ENCODE assay signal across 11 mouse cellular contexts in genomic region chr9:49206331-49206730, GRCm38 (mm10). TPM values are rescaled to one million over a fixed set of nuclear protein-coding genes. Genes with fewer than 3 reads are reported as not detected.
DNase-seq lines count a peak whose midpoint lies in the region; ATAC-seq and TF ChIP-seq lines count a peak whose summit lies in the region.
"Had no signal": no experiment of that assay in that cellular context is flagged by ENCODE, and none has a peak within 500 bp of the region (broad histone marks: within the 10 kb centered on the region; RNA-seq: fewer than 3 reads in every experiment).

No protein-coding gene starts in this region.

- H3K4me2 ChIP-seq in embryonic facial prominence, embryonic 13.5 days: peak overlapping the region; percentile 49
- H3K4me2 ChIP-seq in limb, embryonic 14.5 days (replicated peaks; ENCODE audit: low read depth, low read length, severe bottlenecking): peak overlapping the region; percentile 38

- no peak for TF ChIP-seq POLR2A in limb, embryonic 14.5 days (IDR thresholded peaks at IDR 0.05; ENCODE audit: borderline replicate concordance, extremely low read depth, insufficient read depth, insufficient read length)

- peak overlapping the region; percentile 12; the same call in 1 of the 2 replicates for H3K4me3 ChIP-seq in embryonic facial prominence, embryonic 13.5 days
- H3K4me3 ChIP-seq in limb, embryonic 14.5 days (replicated peaks; ENCODE audit: low read length): 0 out of 2 replicates have a peak overlapping the region, but pooled peaks have one; percentile 1

- peak; percentile 25 to 41 for DNase-seq in kidney, postnatal 4 days
- DNase-seq in kidney, postnatal 25 days: no peak
- peak; percentile 67 for DNase-seq in embryo, embryonic 10.5 days (ENCODE audit: low spot score)
- peak; percentile 67 for DNase-seq in limb, embryonic 14.5 days (ENCODE audit: low spot score)
- DNase-seq in cerebellum, adult 9-11 months: no peak
- DNase-seq in right cerebral cortex, postnatal 36 days (ENCODE audit: low spot score in 2 of 2): no peak
- DNase-seq: gastrocnemius, postnatal 10 days; heart, postnatal 14 days had no signal

- H3K27me3 ChIP-seq in embryonic facial prominence, embryonic 13.5 days: no peaks in the 10 kb centered on the region; the same call in 1 of the 2 replicates
- H3K27me3 ChIP-seq in limb, embryonic 14.5 days (ENCODE audit: control insufficient read depth, insufficient read depth, low read length): no peaks in the 10 kb centered on the region

- WGBS in embryonic facial prominence, embryonic 13.5 days: 20% methylated on average over 15 of the region's 15 CpGs
- WGBS in limb, embryonic 14.5 days: 10% methylated on average over 15 of the region's 15 CpGs

- peak overlapping the region; percentile 62; the same call in 1 of the 2 replicates for H3K27ac ChIP-seq in embryonic facial prominence, embryonic 13.5 days
- H3K27ac ChIP-seq in limb, embryonic 14.5 days (replicated peaks; ENCODE audit: low read depth, low read length): no peak overlapping the region

- H3K9ac ChIP-seq in embryonic facial prominence, embryonic 13.5 days: no peak overlapping the region
- H3K9ac ChIP-seq in limb, embryonic 14.5 days (ENCODE audit: low read depth, low read length, severe bottlenecking): no peak overlapping the region

- H3K36me3 ChIP-seq in embryonic facial prominence, embryonic 13.5 days: no peaks in the 10 kb centered on the region
- no peaks in the 10 kb centered on the region for H3K36me3 ChIP-seq in limb, embryonic 14.5 days (ENCODE audit: control insufficient read depth, insufficient read depth, low read length)

- no peaks in the 10 kb centered on the region for H3K9me3 ChIP-seq in embryonic facial prominence, embryonic 13.5 days
- H3K9me3 ChIP-seq in limb, embryonic 14.5 days (ENCODE audit: control insufficient read depth, low read length): no peaks in the 10 kb centered on the region

- ATAC-seq in embryonic facial prominence, embryonic 13.5 days (ENCODE audit: insufficient number of reproducible peaks, insufficient read depth, low FRiP score, low TSS enrichment, low read depth): no peak
- ATAC-seq in limb, embryonic 14.5 days (ENCODE audit: low FRiP score, low read depth): peak; percentile 72; the same call in 1 of the 2 replicates
- ATAC-seq in megakaryocyte, adult 5-6 weeks (ENCODE audit: poor library complexity, severe bottlenecking): no peak

- peaks cover 23% of the 10 kb centered on the region for H3K4me1 ChIP-seq in embryonic facial prominence, embryonic 13.5 days
- H3K4me1 ChIP-seq in limb, embryonic 14.5 days (ENCODE audit: control insufficient read depth, insufficient read depth, low read length): peaks cover 12% of the 10 kb centered on the region; the same call in 1 of the 2 replicates

RNA-seq across cellular contexts. Expression of gene Gm4894, which starts 44.0 kb away (rescaled TPM):
- not detected in 2 replicates for polyA plus RNA-seq in embryonic facial prominence, embryonic 13.5 days (2015; fragmentation: Nextera tagmentation; extraction: Ambion mirVana)
- polyA plus RNA-seq in limb, embryonic 14.5 days (2012; rRNA removed): not detected in 2 replicates
- polyA plus RNA-seq in limb, embryonic 14.5 days (2014; fragmentation: Nextera tagmentation; extraction: Ambion mirVana): not detected in 2 replicates
- not detected in 2 replicates for total RNA-seq in megakaryocyte, adult 5-6 weeks (2015)
- total RNA-seq in megakaryocyte, adult 5-6 weeks (2017): not detected in 2 replicates
- total RNA-seq: gastrocnemius, postnatal 10 days; heart, postnatal 14 days had no signal
- polyA plus RNA-seq: cortical plate, adult 2 months had no signal

Comparison
In these comparisons a context has a peak if more than half of its experiments do, and no peak if none do; other contexts are left out.
1. DNase-seq: peak in kidney, postnatal 4 days (2 of 2), embryo, embryonic 10.5 days (single experiment) and limb, embryonic 14.5 days (single experiment); none in kidney, postnatal 25 days (0 of 2), cerebellum, adult 9-11 months (single experiment) and right cerebral cortex, postnatal 36 days (0 of 2).